Mouse (Mus musculus) forebrain, postnatal 0 days (tissue): ENCODE data around the gene Pold4. TPM values are rescaled to one million over a fixed set of nuclear protein-coding genes. Genes with fewer than 3 reads are reported as not detected.
A peak's percentile ranks its signal among the peaks of the same experiment; 100 is the strongest.
"Not testable (repeated sequence)": the region's sequence is repeated elsewhere in the genome, so short reads cannot be mapped to it uniquely, and the experiment has no call there.

Experiments
- ATAC-seq: fragments of 200-750 bp; cut with Nextera tagmentation; 2 replicates; pipeline ENCODE4 v1.8.0; 2017; ENCODE audit warnings: mild to moderate bottlenecking, moderate library complexity
- DNase-seq: peaks from one replicate; pipeline ENCODE4 v3.0.0-alpha.2; 2015
- H3K27ac ChIP-seq: fragments of 300-500 bp; sonication (generic); 2 replicates; pipeline ENCODE4 v1.5.1; 2014; ENCODE audit warnings: low read depth, mild to moderate bottlenecking, antibody characterized with exemption, low read length, moderate library complexity, mixed read lengths
- H3K27me3 ChIP-seq: fragments of 300-500 bp; sonication (generic); 2 replicates; pipeline ENCODE4 v1.6.1; 2014; ENCODE audit warnings: mild to moderate bottlenecking, low read length, mixed read lengths; ENCODE audit not compliant: insufficient read depth
- H3K36me3 ChIP-seq: fragments of 300-500 bp; sonication (generic); 2 replicates; pipeline ENCODE4 v1.6.1; 2014; ENCODE audit warnings: mild to moderate bottlenecking, moderate library complexity; ENCODE audit not compliant: insufficient read depth
- H3K4me1 ChIP-seq: fragments of 300-500 bp; sonication (generic); 2 replicates; pipeline ENCODE4 v1.6.1; 2014; ENCODE audit warnings: antibody characterized with exemption; ENCODE audit not compliant: insufficient read depth
- H3K4me2 ChIP-seq: fragments of 300-500 bp; sonication (generic); 2 replicates; pipeline ENCODE4 v1.6.1; 2014; ENCODE audit warnings: low read depth, mild to moderate bottlenecking, moderate library complexity
- H3K4me3 ChIP-seq: fragments of 300-500 bp; sonication (generic); 2 replicates; pipeline ENCODE4 v1.5.1; 2014; ENCODE audit warnings: low read depth, low read length, mixed read lengths
- H3K9ac ChIP-seq: fragments of 300-500 bp; sonication (generic); 2 replicates; pipeline ENCODE4 v1.6.1; 2014; ENCODE audit warnings: mild to moderate bottlenecking
- H3K9me3 ChIP-seq: fragments of 300-500 bp; sonication (generic); 2 replicates; pipeline ENCODE4 v1.6.1; 2016; ENCODE audit warnings: low read length
- CTCF ChIP-seq: sonication (generic); IDR thresholded peaks from 2 replicates; pipeline ENCODE4 v1.5.1; 2016; ENCODE audit warnings: antibody characterized with exemption, control low read depth, low read depth
- WGBS: fragments of 180-500 bp; shearing (Covaris S2); extraction: QIAGEN DNeasy Blood & Tissue Kit; methylation state at CpG from one replicate; pipeline ENCODE4 v1.1.7; 2014; 5-methylcytosine and 5-hydroxymethylcytosine counted together
- polyA plus RNA-seq: library from polyadenylated mRNA; unstranded; fragments of >200 nt; fragmentation: Nextera tagmentation; extraction: Ambion mirVana; gene quantifications from 2 replicates; pipeline ENCODE4 v1.2.1, GENCODE M21; 2015
- total RNA-seq: library from RNA; depleted of rRNA; stranded (reverse); fragments of >200 nt; gene quantifications from 2 replicates; pipeline ENCODE4 v1.2.3, GENCODE M21; 2014

The Pold4 gene
- total and polyA plus RNA-seq, 2 experiments from 2014 or later = 21.2 to 21.8 TPM

DNA sequence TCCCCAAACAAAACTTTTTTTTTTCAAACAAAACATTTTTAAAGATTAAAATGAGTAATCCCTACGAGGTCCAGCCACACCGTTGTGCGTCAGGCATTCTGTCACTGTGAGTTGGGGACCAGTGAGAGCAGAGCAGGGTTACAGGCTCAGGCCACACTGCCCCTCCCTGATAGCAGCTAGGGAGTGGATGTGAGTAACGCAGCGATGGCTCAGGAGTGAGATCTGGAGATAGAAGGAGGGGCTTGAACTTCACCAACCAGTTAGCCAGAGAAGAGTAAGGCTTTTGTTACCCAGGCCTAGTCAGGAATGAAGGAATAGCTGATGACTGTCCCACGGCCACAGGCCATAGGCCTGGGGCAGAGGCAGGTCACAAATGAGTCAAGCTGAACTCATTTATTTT, 13.1 kb downstream of the Pold4 start:
- no peak for TF ChIP-seq CTCF
- ATAC-seq (no peak), DNase-seq (no peak)
- Histone ChIP-seq H3K4me2 (no peak overlapping the region), H3K9me3 (no peaks in the 10 kb centered on the region), H3K27ac (no peak overlapping the region), H3K4me3 (no peak overlapping the region), H3K36me3 (no peaks in the 10 kb centered on the region), H3K27me3 (no peaks in the 10 kb centered on the region), H3K4me1 (no peaks in the 10 kb centered on the region), H3K9ac (no peak overlapping the region)
- 85% methylated on average over 6 of the region's 6 CpGs for WGBS

DNA sequence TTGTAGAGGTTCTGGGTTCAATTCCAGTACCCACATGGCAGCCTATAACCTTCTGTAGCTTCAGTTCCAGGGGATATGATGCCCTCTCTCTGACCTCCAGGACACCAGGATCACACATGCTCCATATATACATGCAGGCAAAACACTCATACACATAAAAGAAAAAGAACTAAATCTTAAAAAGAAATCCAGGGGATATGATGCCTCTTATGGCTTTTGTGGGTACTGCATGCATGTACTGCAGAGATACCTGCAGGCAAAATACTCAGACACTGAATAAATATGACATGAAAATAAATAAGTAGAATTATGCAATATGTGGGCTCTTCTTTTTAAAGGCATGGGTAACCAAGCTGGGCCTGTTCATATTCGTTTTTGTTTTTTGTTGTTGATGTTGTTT, 15.3 kb downstream of the Pold4 start:
- 57% methylated on average over 1 of the region's 1 CpGs for WGBS
- Histone ChIP-seq H3K4me2 (no peak overlapping the region), H3K36me3 (no peaks in the 10 kb centered on the region), H3K9ac (no peak overlapping the region), H3K27ac (no peak overlapping the region), H3K27me3 (no peaks in the 10 kb centered on the region), H3K4me3 (no peak overlapping the region), H3K4me1 (no peaks in the 10 kb centered on the region), H3K9me3 (no peaks in the 10 kb centered on the region)
- TF ChIP-seq CTCF = no peak; the same call in 1 of the 2 replicates
- ATAC-seq = no peak
- no peak for DNase-seq

DNA sequence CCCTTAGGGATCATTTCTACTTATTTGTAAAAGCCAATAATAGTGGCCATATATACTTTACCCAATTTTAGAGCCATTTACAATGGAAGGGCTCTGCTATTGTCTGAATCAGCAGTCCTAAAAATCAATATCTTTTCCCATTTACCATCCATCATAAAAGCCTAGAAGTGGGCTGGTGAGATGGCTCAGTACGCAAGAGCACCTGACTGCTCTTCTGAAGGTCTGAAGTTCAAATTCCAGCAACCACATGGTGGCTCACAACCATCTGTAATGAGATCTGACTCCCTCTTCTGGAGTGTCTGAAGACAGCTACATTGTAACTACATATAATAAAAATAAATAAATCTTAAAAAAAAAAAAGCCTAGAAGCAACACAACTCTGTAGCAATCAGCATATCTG, 17.0 kb downstream of the Pold4 start:
- not testable (repeated sequence) for H3K4me2 ChIP-seq, H3K9me3 ChIP-seq, H3K27ac ChIP-seq, H3K4me3 ChIP-seq, H3K36me3 ChIP-seq, H3K4me1 ChIP-seq, DNase-seq, H3K9ac ChIP-seq, ATAC-seq, H3K27me3 ChIP-seq
- WGBS = 77% methylated on average over 1 of the region's 1 CpGs

DNA sequence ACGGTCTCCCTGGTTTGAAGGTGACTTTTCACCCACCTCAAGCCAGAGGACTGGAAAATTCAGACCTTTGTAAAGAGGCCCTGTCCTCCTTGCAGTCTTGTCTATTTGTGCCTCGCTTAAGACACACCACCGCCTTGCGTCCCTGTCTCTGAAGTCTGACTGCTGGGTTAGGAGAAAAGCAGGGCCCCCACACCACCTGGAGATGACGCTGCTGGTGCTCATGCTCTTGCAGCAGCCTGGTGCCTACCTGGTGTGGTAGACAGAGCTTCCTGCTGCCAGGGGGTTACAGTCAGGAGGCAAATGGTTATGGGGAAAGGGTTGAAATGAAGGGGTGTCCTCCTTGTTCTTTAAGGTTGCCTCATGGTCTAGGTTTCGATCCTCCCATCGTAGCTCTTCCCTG, 22.5 kb downstream of the Pold4 start:
- Histone ChIP-seq H3K4me2 (no peak overlapping the region), H3K27me3 (no peaks in the 10 kb centered on the region), H3K27ac (no peak overlapping the region), H3K4me1 (peaks cover 5% of the 10 kb centered on the region; the same call in 1 of the 2 replicates), H3K4me3 (no peak overlapping the region), H3K9ac (no peak overlapping the region), H3K9me3 (no peaks in the 10 kb centered on the region), H3K36me3 (no peaks in the 10 kb centered on the region)
- DNase-seq (no peak), ATAC-seq (no peak)
- 84% methylated on average over 7 of the region's 7 CpGs for WGBS
- TF ChIP-seq CTCF = no peak

DNA sequence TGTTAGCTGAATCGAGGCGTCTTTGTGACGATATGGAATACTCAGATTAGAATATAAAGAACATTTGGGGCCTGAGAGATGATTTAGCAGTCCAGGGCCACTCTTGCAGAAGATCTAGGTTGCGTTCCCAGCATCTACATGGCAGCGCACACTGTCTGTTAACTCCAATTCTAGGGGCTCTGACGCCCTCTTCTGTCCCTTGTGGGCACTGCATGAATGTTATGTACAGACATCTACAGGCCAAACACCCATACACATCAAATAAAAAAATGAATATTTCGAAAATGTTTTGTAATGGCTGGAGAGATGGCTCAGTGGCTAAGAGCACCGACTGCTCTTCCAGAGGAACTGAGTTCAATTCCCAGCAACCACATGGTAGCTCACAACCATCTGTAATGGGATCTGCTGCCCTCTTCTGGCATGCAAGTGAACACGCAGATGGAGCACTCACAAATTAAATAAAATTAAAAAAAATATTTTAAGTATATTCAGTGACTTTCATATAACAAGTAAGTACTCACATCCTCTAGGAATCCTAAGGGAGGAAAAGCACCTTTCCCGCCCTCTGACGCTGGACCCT, 24.0 kb downstream of the Pold4 start:
- H3K4me3 ChIP-seq = no peak overlapping the region
- peaks cover 5% of the 10 kb centered on the region; the same call in 1 of the 2 replicates for H3K4me1 ChIP-seq
- peak; percentile 46; the same call in 1 of the 2 replicates for TF ChIP-seq CTCF

DNA sequence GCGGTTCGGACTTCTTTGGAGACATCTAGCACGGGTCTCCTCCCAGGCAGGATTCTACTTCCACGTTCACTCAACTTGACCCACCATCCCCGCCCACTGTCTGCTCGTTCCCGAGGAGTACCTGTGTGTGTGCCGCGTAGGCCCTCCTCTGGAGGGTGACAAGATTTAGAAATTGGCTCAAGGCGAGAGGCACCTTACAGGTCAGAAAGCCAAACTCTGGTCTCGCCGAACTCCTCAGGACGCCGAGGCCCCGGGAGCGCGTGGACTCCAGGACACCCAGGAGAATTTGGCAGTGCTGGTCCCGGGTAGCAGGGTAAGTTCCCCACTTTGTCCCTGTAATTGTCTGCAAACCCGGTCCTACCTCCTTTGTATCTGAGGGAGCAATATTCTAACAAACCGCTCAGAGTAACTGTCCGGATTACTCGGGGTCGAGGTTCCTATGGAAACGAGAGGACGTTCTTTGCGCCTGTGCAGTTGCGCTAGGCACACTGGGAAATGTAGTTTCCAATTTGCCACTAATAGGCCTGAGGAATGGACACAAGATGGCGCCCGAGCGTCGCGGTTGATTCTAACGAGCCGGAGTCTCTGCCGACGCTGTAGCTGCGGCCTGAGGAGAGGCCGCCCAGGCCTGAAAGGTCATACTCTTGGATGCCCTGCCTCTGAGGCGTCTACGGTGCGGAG, 25.7 kb downstream of the Pold4 start:
- TF ChIP-seq CTCF = peak; percentile 96
- peak; percentile 94 for ATAC-seq
- WGBS = 1% methylated on average over 41 of the region's 41 CpGs

More for the DNA sequence above, 24.0 kb downstream of the Pold4 start:
- DNase-seq = no peak
- Histone ChIP-seq H3K9me3 (no peaks in the 10 kb centered on the region), H3K27ac (no peak overlapping the region), H3K36me3 (no peaks in the 10 kb centered on the region), H3K4me2 (no peak overlapping the region), H3K9ac (no peak overlapping the region), H3K27me3 (no peaks in the 10 kb centered on the region)
- 77% methylated on average over 11 of the region's 11 CpGs for WGBS
- ATAC-seq = no peak

DNA sequence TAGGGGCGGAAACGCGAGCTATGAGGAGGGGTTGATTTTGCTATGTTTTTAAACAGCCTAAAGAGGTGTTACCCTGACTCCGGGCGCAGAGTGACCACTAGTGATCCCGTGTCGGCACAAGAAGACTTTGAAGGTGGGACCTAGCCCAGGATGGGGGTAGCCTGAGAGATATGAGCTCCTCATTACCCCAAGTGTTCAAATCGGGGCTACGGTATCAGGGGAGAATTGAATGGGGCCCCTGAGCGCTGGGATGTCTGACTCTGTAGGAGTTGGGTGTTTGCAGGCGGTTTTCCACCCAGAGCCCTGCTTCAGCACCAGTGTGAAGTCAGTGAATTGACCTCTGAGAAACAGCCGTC, 26.2 kb downstream of the Pold4 start:
- H3K9ac ChIP-seq = peak overlapping the region; percentile 52
- no peak for DNase-seq
- peak overlapping the region; percentile 65 for H3K4me3 ChIP-seq
- ATAC-seq = peak; percentile 38
- no peak for TF ChIP-seq CTCF
- peaks cover 5% of the 10 kb centered on the region; the same call in 1 of the 2 replicates for H3K4me1 ChIP-seq
- WGBS = 20% methylated on average over 12 of the region's 12 CpGs
- peak overlapping the region; percentile 93 for H3K4me2 ChIP-seq
- no peak overlapping the region for H3K27ac ChIP-seq
- no peaks in the 10 kb centered on the region for H3K9me3 ChIP-seq
- H3K36me3 ChIP-seq = no peaks in the 10 kb centered on the region
- H3K27me3 ChIP-seq = no peaks in the 10 kb centered on the region

More for the DNA sequence above, 25.7 kb downstream of the Pold4 start:
- Histone ChIP-seq H3K9ac (peak overlapping the region; percentile 52), H3K27ac (no peak overlapping the region), H3K4me3 (peak overlapping the region; percentile 65), H3K36me3 (no peaks in the 10 kb centered on the region), H3K4me1 (peaks cover 5% of the 10 kb centered on the region; the same call in 1 of the 2 replicates), H3K9me3 (no peaks in the 10 kb centered on the region), H3K4me2 (peak overlapping the region; percentile 93), H3K27me3 (no peaks in the 10 kb centered on the region)
- DNase-seq = peak; percentile 97
